Mouse (Mus musculus): ENCODE measurements around the gene Ccl6. TPM values are rescaled to one million over a fixed set of nuclear protein-coding genes. Genes with fewer than 3 reads are reported as not detected.

Ccl6 gene
- polyA plus RNA-seq, 1 experiment from 2014 or later = 1.6 TPM

DNA sequence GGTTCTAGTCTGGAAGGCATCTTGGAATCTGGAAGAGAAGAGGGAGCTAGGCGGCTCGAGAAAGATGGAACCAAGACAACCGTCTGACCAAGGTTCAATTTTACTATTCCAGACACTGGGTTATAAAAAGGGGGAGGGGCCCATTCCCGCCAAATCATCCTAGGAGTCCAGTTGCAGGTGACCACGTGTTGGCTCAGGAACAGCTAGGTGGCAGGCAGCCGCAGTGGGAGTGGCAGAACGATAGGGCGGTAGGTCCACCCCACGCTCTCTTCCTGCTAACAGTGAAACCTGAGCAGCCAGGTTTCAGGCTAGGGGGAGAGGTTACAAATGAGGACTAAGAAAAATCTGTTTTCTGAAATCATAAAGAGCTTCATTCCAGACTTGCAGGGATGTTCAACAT is 20.1 kb downstream of the Ccl6 start:
- DNase-seq (ENCODE audit: low spot score) (no peak), ATAC-seq (no peak)
- WGBS = 74% methylated on average over 9 of the region's 9 CpGs
- Histone ChIP-seq H3K9ac (ENCODE audit: low read length) (no peak overlapping the region), H3K27me3 (replicated peaks; ENCODE audit: control insufficient read depth, insufficient read depth, low read length) (no peaks in the 10 kb centered on the region), H3K9me3 (replicated peaks; ENCODE audit: control insufficient read depth, low read length) (no peaks in the 10 kb centered on the region), H3K4me2 (ENCODE audit: low read length) (no peak overlapping the region), H3K4me1 (ENCODE audit: control insufficient read depth, insufficient read depth, low read length) (no peaks in the 10 kb centered on the region), H3K4me3 (ENCODE audit: low read depth, low read length) (no peak overlapping the region), H3K36me3 (ENCODE audit: control insufficient read depth, insufficient read depth, low read length) (no peaks in the 10 kb centered on the region), H3K27ac (ENCODE audit: low read depth, low read length) (no peak overlapping the region)

DNA sequence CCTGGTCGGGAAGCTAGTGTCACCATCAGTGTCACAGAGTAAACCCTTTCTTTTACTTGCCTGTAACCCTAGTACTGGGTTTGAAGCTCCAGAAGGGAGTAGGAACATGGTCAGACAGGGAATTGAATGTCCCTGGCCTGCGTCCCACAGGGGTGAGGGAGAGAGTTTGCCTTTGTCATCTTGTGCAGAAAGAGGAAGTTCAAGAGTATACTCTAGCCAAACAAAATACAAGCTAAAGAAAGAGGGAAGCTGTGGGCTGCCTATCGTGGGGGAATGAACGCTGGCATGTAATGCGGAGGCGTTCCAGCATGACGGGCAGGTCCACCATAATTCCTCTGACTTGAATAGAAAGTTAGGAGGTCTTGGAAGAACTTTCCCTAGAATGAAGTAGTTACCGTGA is 20.7 kb downstream of the Ccl6 start:
- H3K27ac ChIP-seq (ENCODE audit: low read depth, low read length) = no peak overlapping the region
- no peaks in the 10 kb centered on the region for H3K27me3 ChIP-seq (replicated peaks; ENCODE audit: control insufficient read depth, insufficient read depth, low read length)
- H3K9me3 ChIP-seq (replicated peaks; ENCODE audit: control insufficient read depth, low read length) = no peaks in the 10 kb centered on the region
- no peaks in the 10 kb centered on the region for H3K36me3 ChIP-seq (ENCODE audit: control insufficient read depth, insufficient read depth, low read length)
- no peak for ATAC-seq
- DNase-seq (ENCODE audit: low spot score) = no peak
- H3K4me1 ChIP-seq (ENCODE audit: control insufficient read depth, insufficient read depth, low read length) = no peaks in the 10 kb centered on the region
- H3K4me3 ChIP-seq (ENCODE audit: low read depth, low read length) = no peak overlapping the region
- H3K9ac ChIP-seq (ENCODE audit: low read length) = no peak overlapping the region
- WGBS = 93% methylated on average over 8 of the region's 8 CpGs
- no peak overlapping the region for H3K4me2 ChIP-seq (ENCODE audit: low read length)

DNA sequence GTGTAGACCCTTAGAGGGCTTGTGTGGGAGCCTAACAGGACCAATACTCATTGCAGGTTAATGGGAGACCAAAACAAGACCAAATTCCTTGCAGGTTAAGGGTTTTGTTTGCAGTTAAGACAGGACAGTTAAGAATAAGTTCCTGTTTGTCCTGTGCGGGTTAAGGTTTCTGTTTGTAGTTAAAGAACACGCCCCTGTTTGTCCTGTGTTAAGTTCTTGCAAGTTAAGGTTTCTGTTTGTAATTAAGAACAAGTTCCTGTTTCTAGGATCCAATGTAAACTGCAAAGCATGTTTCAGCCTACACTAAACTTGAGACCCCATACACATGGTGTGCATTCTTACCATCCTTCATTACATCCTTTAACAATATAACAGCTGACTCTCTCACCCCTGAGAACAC is 22.7 kb downstream of the Ccl6 start:
- H3K27ac ChIP-seq (ENCODE audit: low read depth, low read length) = no peak overlapping the region
- WGBS = 85% methylated on average over 2 of the region's 2 CpGs
- no peak for ATAC-seq
- no peak overlapping the region for H3K4me2 ChIP-seq (ENCODE audit: low read length)
- H3K36me3 ChIP-seq (ENCODE audit: control insufficient read depth, insufficient read depth, low read length) = no peaks in the 10 kb centered on the region
- H3K9me3 ChIP-seq (replicated peaks; ENCODE audit: control insufficient read depth, low read length) = no peaks in the 10 kb centered on the region
- H3K4me1 ChIP-seq (ENCODE audit: control insufficient read depth, insufficient read depth, low read length) = no peaks in the 10 kb centered on the region
- H3K27me3 ChIP-seq (replicated peaks; ENCODE audit: control insufficient read depth, insufficient read depth, low read length) = no peaks in the 10 kb centered on the region
- no peak for DNase-seq (ENCODE audit: low spot score)
- H3K4me3 ChIP-seq (ENCODE audit: low read depth, low read length) = no peak overlapping the region
- no peak overlapping the region for H3K9ac ChIP-seq (ENCODE audit: low read length)

DNA sequence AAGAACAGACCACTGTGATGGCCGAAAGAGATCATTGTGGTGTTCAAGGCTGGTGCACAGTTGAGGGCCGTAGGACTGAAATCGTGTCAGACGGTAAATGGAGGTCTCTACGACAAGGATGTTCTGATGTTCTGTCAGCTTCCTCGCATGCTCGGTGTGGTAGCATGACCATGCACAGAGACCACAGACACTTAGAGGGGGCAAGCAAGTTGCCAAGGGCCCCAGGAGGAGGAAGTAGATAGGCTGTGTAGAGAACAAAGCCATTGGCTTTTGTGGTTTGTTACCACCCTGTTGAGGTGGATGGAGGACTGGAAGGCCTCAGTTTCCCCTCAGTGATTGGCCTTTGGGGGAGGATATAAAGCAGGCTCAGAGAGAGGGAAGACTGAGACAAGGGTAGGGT is 23.6 kb downstream of the Ccl6 start:
- no peak overlapping the region for H3K27ac ChIP-seq (ENCODE audit: low read depth, low read length)
- DNase-seq (ENCODE audit: low spot score) (no peak), ATAC-seq (no peak)
- no peaks in the 10 kb centered on the region for H3K9me3 ChIP-seq (replicated peaks; ENCODE audit: control insufficient read depth, low read length)
- H3K27me3 ChIP-seq (replicated peaks; ENCODE audit: control insufficient read depth, insufficient read depth, low read length) = no peaks in the 10 kb centered on the region
- no peak overlapping the region for H3K4me3 ChIP-seq (ENCODE audit: low read depth, low read length)
- WGBS = 95% methylated on average over 7 of the region's 7 CpGs
- no peak overlapping the region for H3K4me2 ChIP-seq (ENCODE audit: low read length)
- H3K9ac ChIP-seq (ENCODE audit: low read length) = no peak overlapping the region
- H3K36me3 ChIP-seq (ENCODE audit: control insufficient read depth, insufficient read depth, low read length) = no peaks in the 10 kb centered on the region
- H3K4me1 ChIP-seq (ENCODE audit: control insufficient read depth, insufficient read depth, low read length) = no peaks in the 10 kb centered on the region

DNA sequence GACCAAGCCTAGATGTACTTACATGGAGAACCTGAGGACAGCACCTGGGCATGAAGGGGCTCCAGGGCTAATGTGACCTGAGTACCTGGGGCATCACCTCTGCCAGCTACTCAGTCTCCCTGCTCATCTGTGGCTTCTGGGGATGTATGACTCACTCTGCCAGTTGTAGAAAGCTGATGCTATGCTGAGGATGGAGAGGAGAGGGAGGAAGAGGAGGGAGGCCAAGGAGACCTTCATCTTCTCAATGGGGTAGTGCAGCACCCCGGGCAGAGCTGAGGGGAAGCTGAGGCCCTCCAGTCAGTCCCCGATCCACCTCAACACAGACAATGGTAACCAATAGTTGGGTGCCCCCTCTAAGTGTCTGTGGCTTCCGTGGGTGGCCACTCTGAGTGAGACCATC is 24.1 kb downstream of the Ccl6 start:
- ATAC-seq (no peak), DNase-seq (ENCODE audit: low spot score) (no peak)
- Histone ChIP-seq H3K4me1 (ENCODE audit: control insufficient read depth, insufficient read depth, low read length) (no peaks in the 10 kb centered on the region), H3K9ac (ENCODE audit: low read length) (no peak overlapping the region), H3K27ac (ENCODE audit: low read depth, low read length) (no peak overlapping the region), H3K27me3 (replicated peaks; ENCODE audit: control insufficient read depth, insufficient read depth, low read length) (no peaks in the 10 kb centered on the region), H3K36me3 (ENCODE audit: control insufficient read depth, insufficient read depth, low read length) (no peaks in the 10 kb centered on the region), H3K4me3 (ENCODE audit: low read depth, low read length) (no peak overlapping the region), H3K9me3 (replicated peaks; ENCODE audit: control insufficient read depth, low read length) (no peaks in the 10 kb centered on the region), H3K4me2 (ENCODE audit: low read length) (no peak overlapping the region)
- WGBS = 91% methylated on average over 3 of the region's 3 CpGs

DNA sequence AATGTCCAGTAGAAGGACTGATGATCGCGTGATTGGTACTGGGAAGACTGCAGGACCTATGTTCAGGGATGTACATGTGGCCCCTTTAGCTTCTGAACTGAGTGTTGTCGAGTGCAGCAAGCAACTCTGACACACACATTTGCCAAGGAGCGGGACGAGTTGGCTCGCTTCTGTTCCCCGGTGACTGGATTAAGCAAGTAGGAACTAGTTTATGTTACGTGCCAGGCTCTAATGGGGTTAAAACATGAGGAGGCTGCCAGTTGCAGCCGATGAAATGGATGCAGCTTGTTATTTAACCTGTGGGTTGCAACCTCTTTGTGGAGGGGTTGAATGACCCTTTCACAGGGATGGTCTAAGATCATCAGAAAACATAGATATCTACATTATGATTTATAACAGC is 24.8 kb downstream of the Ccl6 start:
- Histone ChIP-seq H3K4me2 (ENCODE audit: low read length) (no peak overlapping the region), H3K4me3 (ENCODE audit: low read depth, low read length) (no peak overlapping the region), H3K9me3 (replicated peaks; ENCODE audit: control insufficient read depth, low read length) (no peaks in the 10 kb centered on the region), H3K27ac (ENCODE audit: low read depth, low read length) (no peak overlapping the region), H3K27me3 (replicated peaks; ENCODE audit: control insufficient read depth, insufficient read depth, low read length) (no peaks in the 10 kb centered on the region), H3K9ac (ENCODE audit: low read length) (no peak overlapping the region), H3K4me1 (ENCODE audit: control insufficient read depth, insufficient read depth, low read length) (no peaks in the 10 kb centered on the region), H3K36me3 (ENCODE audit: control insufficient read depth, insufficient read depth, low read length) (no peaks in the 10 kb centered on the region)
- WGBS = 94% methylated on average over 9 of the region's 9 CpGs
- DNase-seq (ENCODE audit: low spot score) (no peak), ATAC-seq (no peak)

DNA sequence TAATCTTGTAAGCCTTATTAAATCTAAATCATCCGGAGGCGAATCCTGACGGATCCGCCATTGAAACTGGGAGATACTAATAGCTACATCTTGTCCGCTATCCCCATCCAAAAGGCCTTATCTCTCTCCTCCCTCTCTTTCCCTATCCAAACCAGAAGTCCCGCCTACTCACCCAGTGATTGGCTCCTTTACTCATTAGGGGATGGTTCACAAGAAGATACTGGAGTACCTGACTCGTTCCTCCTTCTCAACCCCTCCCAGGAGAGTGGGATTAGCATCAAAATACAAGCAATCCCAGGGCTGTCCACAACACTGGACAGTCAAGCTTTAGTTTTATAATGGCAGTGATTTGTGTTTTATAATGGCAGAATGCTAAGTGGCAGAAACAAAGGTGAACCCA is 25.6 kb downstream of the Ccl6 start:
- DNase-seq (ENCODE audit: low spot score) (no peak), ATAC-seq (no peak)
- H3K4me2 ChIP-seq (ENCODE audit: low read length) = no peak overlapping the region
- H3K36me3 ChIP-seq (ENCODE audit: control insufficient read depth, insufficient read depth, low read length) = no peaks in the 10 kb centered on the region
- H3K4me3 ChIP-seq (ENCODE audit: low read depth, low read length) = no peak overlapping the region
- no peaks in the 10 kb centered on the region for H3K4me1 ChIP-seq (ENCODE audit: control insufficient read depth, insufficient read depth, low read length)
- no peak overlapping the region for H3K27ac ChIP-seq (ENCODE audit: low read depth, low read length)
- H3K27me3 ChIP-seq (replicated peaks; ENCODE audit: control insufficient read depth, insufficient read depth, low read length) = no peaks in the 10 kb centered on the region
- 71% methylated on average over 7 of the region's 7 CpGs for WGBS
- no peak overlapping the region for H3K9ac ChIP-seq (ENCODE audit: low read length)
- no peaks in the 10 kb centered on the region for H3K9me3 ChIP-seq (replicated peaks; ENCODE audit: control insufficient read depth, low read length)

DNA sequence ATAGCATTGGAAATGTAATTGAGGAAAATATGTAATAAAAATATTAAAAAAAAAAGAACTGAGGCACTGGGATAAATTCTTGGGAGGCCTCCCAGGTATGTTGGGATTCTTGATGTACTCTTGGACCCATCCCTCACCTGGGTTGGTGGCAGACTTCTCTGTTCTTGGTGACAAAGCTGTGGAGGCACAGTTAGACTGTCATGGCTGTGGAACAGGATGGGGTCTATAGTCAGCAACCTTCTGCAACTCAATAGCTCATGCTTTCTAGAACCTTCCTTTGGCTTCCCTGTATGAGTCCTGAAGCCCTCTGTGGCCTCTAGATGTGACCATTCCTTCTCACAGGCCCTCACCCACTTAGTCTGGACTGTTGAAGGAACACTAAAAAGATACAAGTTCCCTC is 26.3 kb downstream of the Ccl6 start:
- Histone ChIP-seq H3K27me3 (replicated peaks; ENCODE audit: control insufficient read depth, insufficient read depth, low read length) (no peaks in the 10 kb centered on the region), H3K4me2 (ENCODE audit: low read length) (no peak overlapping the region), H3K4me1 (ENCODE audit: control insufficient read depth, insufficient read depth, low read length) (no peaks in the 10 kb centered on the region), H3K4me3 (ENCODE audit: low read depth, low read length) (no peak overlapping the region), H3K36me3 (ENCODE audit: control insufficient read depth, insufficient read depth, low read length) (no peaks in the 10 kb centered on the region), H3K9ac (ENCODE audit: low read length) (no peak overlapping the region), H3K9me3 (replicated peaks; ENCODE audit: control insufficient read depth, low read length) (no peaks in the 10 kb centered on the region), H3K27ac (ENCODE audit: low read depth, low read length) (no peak overlapping the region)
- no peak for DNase-seq (ENCODE audit: low spot score)
- no peak for ATAC-seq

DNA sequence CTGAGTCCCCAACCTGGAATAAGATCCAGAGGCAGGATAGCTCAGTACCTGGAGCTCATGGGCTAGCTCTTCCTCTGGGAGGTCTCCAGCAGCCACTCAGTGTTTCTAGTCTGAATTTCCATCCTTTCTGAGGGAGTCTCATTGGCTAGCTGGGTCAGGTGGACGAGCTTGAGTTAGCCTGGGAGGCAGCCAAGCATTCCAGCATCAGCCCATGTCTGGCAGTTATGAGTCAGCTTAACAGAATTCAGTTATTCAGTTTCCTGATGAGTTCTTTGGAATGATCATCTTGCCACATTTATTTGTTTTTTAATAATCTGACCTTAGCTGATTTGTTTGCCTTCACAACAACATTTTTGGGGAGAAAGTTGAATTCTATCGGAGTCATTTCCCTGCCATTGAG is 29.1 kb downstream of the Ccl6 start:
- Histone ChIP-seq H3K4me2 (ENCODE audit: low read length) (no peak overlapping the region), H3K36me3 (ENCODE audit: control insufficient read depth, insufficient read depth, low read length) (no peaks in the 10 kb centered on the region), H3K9me3 (replicated peaks; ENCODE audit: control insufficient read depth, low read length) (no peaks in the 10 kb centered on the region), H3K9ac (ENCODE audit: low read length) (no peak overlapping the region), H3K27ac (ENCODE audit: low read depth, low read length) (no peak overlapping the region), H3K4me3 (ENCODE audit: low read depth, low read length) (no peak overlapping the region), H3K4me1 (ENCODE audit: control insufficient read depth, insufficient read depth, low read length) (no peaks in the 10 kb centered on the region), H3K27me3 (replicated peaks; ENCODE audit: control insufficient read depth, insufficient read depth, low read length) (no peaks in the 10 kb centered on the region)
- ATAC-seq (no peak), DNase-seq (ENCODE audit: low spot score) (no peak)
- 77% methylated on average over 2 of the region's 2 CpGs for WGBS
